In genomic region chr16:30388522-30389209, GRCm38 (mm10) we compare ENCODE assay signal across 8 mouse cellular contexts. TPM values are rescaled to one million over a fixed set of nuclear protein-coding genes. Genes with fewer than 3 reads are reported as not detected.
DNase-seq lines count a peak whose midpoint lies in the region; ATAC-seq and TF ChIP-seq lines count a peak whose summit lies in the region.

No protein-coding gene starts in this region.

- DNase-seq in kidney, postnatal 0 days (ENCODE audit: low spot score), result peak; percentile 94
- peak; percentile 88 for DNase-seq in liver, embryonic 11.5 days (ENCODE audit: low spot score)
- peak; percentile 91 to 95 for DNase-seq in spleen, postnatal 4 days (ENCODE audit: low spot score in 2 of 2)

- no peaks in the 10 kb centered on the region; the same call in 1 of the 2 replicates for H3K27me3 ChIP-seq in heart, embryonic 13.5 days (replicated peaks)
- no peaks in the 10 kb centered on the region for H3K27me3 ChIP-seq in kidney, postnatal 0 days (ENCODE audit: insufficient read depth, low read length)
- no peaks in the 10 kb centered on the region for H3K27me3 ChIP-seq in liver, embryonic 11.5 days (replicated peaks; ENCODE audit: control insufficient read depth, insufficient read depth, low read length)
- H3K27me3 ChIP-seq in myocyte (ENCODE audit: control insufficient read depth, insufficient read depth, insufficient read length), result no peaks in the 10 kb centered on the region

- H3K79me2 ChIP-seq in myocyte (ENCODE audit: control insufficient read depth, insufficient read depth), result peaks cover 44% of the 10 kb centered on the region

- H3K4me1 ChIP-seq in brown adipose tissue, adult 24 weeks (ENCODE audit: control insufficient read depth, insufficient read depth, insufficient read length, low read length), result peaks cover 6% of the 10 kb centered on the region
- H3K4me1 ChIP-seq in heart, embryonic 13.5 days, result peaks cover 33% of the 10 kb centered on the region
- no peaks in the 10 kb centered on the region; the same call in 1 of the 2 replicates for H3K4me1 ChIP-seq in kidney, postnatal 0 days (replicated peaks; ENCODE audit: insufficient read depth, low read length)
- H3K4me1 ChIP-seq in liver, embryonic 11.5 days (replicated peaks; ENCODE audit: control insufficient read depth, insufficient read depth, low read length), result peaks cover 21% of the 10 kb centered on the region

- peak; percentile 77 for ATAC-seq in CD4-positive, CD25-positive, alpha-beta regulatory T cell, adult 4 months
- ATAC-seq in erythroid progenitor cell, adult 5-6 weeks (replicated peaks; ENCODE audit: low FRiP score, poor library complexity, severe bottlenecking), result peak; percentile 82
- peak; percentile 86 for ATAC-seq in heart, embryonic 13.5 days (ENCODE audit: extremely low read depth, insufficient number of reproducible peaks, low FRiP score, low TSS enrichment)
- peak; percentile 89 for ATAC-seq in kidney, postnatal 0 days (replicated peaks; ENCODE audit: low FRiP score, low read depth)
- peak; percentile 90 for ATAC-seq in liver, embryonic 11.5 days (replicated peaks; ENCODE audit: low FRiP score)

- H3ac ChIP-seq in myocyte (ENCODE audit: control insufficient read depth, insufficient read length), result peak overlapping the region; percentile 97

- peak overlapping the region; percentile 92 for H3K4me3 ChIP-seq in brown adipose tissue, adult 24 weeks (ENCODE audit: insufficient read depth, low read depth, low read length)
- H3K4me3 ChIP-seq in heart, embryonic 13.5 days, result peak overlapping the region; percentile 81
- H3K4me3 ChIP-seq in kidney, postnatal 0 days (replicated peaks; ENCODE audit: low read depth, low read length), result peak overlapping the region; percentile 97
- H3K4me3 ChIP-seq in liver, embryonic 11.5 days (ENCODE audit: low read depth, low read length), result peak overlapping the region; percentile 100
- H3K4me3 ChIP-seq in myocyte, result peak overlapping the region; percentile 42

- H3K4me2 ChIP-seq in heart, embryonic 13.5 days, result peak overlapping the region; percentile 92
- peak overlapping the region; percentile 68 for H3K4me2 ChIP-seq in kidney, postnatal 0 days (ENCODE audit: low read length)
- peak overlapping the region; percentile 90 for H3K4me2 ChIP-seq in liver, embryonic 11.5 days
- H3K4me2 ChIP-seq in myocyte (ENCODE audit: low read depth), result peak overlapping the region; percentile 100

- under 1% methylated on average over 64 of the region's 76 CpGs for WGBS in heart, embryonic 13.5 days
- under 1% methylated on average over 57 of the region's 76 CpGs for WGBS in kidney, postnatal 0 days
- WGBS in liver, embryonic 11.5 days, result 0% methylated on average over 74 of the region's 76 CpGs

- peaks cover 16% of the 10 kb centered on the region for H3K36me3 ChIP-seq in heart, embryonic 13.5 days
- H3K36me3 ChIP-seq in kidney, postnatal 0 days (ENCODE audit: insufficient read depth, low read length), result no peaks in the 10 kb centered on the region
- H3K36me3 ChIP-seq in liver, embryonic 11.5 days (ENCODE audit: control insufficient read depth, insufficient read depth, low read length), result peaks cover 8% of the 10 kb centered on the region; the same call in 1 of the 2 replicates
- peaks cover 22% of the 10 kb centered on the region for H3K36me3 ChIP-seq in myocyte (ENCODE audit: control insufficient read depth, insufficient read depth)

- peak overlapping the region; percentile 83 for H3K27ac ChIP-seq in brown adipose tissue, adult 24 weeks (replicated peaks; ENCODE audit: low read depth, low read length)
- peak overlapping the region; percentile 81 for H3K27ac ChIP-seq in heart, embryonic 13.5 days (replicated peaks)
- peak overlapping the region; percentile 85 for H3K27ac ChIP-seq in kidney, postnatal 0 days
- H3K27ac ChIP-seq in liver, embryonic 11.5 days (ENCODE audit: low read depth, low read length), result peak overlapping the region; percentile 86

- H3K9ac ChIP-seq in heart, embryonic 13.5 days, result peak overlapping the region; percentile 96
- H3K9ac ChIP-seq in kidney, postnatal 0 days (ENCODE audit: low read depth, low read length), result peak overlapping the region; percentile 96
- peak overlapping the region; percentile 94 for H3K9ac ChIP-seq in liver, embryonic 11.5 days (ENCODE audit: low read depth, low read length)

- no peak for TF ChIP-seq CTCF in kidney, postnatal 0 days (IDR thresholded peaks at IDR 0.05; ENCODE audit: low read depth)

- TF ChIP-seq POLR2A in myocyte (IDR thresholded peaks at IDR 0.05; ENCODE audit: insufficient read length, low read depth), result peak; percentile 97

- 0 out of 2 replicates have a peak, but pooled peaks cover 5% of the 10 kb centered on the region for H3K9me3 ChIP-seq in heart, embryonic 13.5 days
- no peaks in the 10 kb centered on the region for H3K9me3 ChIP-seq in kidney, postnatal 0 days (replicated peaks; ENCODE audit: low read length)
- H3K9me3 ChIP-seq in liver, embryonic 11.5 days (ENCODE audit: control insufficient read depth, low read length), result no peaks in the 10 kb centered on the region

TF ChIP-seq in myocyte, 11 proteins besides CTCF, POLR2A, EP300 and RAD21:
- TF ChIP-seq CEBPB (IDR thresholded peaks at IDR 0.05; ENCODE audit: insufficient read depth, poor library complexity, severe bottlenecking) (peak; percentile 72), USF1 (IDR thresholded peaks at IDR 0.05; ENCODE audit: low read depth) (peak; percentile 64), MYOD1 (IDR thresholded peaks at IDR 0.05; ENCODE audit: control insufficient read depth in 1 of 3, insufficient read length in 2 of 3, low read depth in 2 of 3) (peak in 1 of 3 experiments; percentile 28), POLR2AphosphoS2 (IDR thresholded peaks at IDR 0.05; ENCODE audit: insufficient read length, low read depth) (peak; percentile 90), MYOG (IDR thresholded peaks at IDR 0.05; ENCODE audit: control insufficient read depth in 1 of 3, insufficient read depth in 1 of 3, insufficient read length in 2 of 3, low read depth in 2 of 3) (peak in 1 of 3 experiments; percentile 47), TCF12 (IDR thresholded peaks at IDR 0.05; ENCODE audit: insufficient read depth, poor library complexity, severe bottlenecking) (no peak)

RNA-seq across cellular contexts. Expression of gene Atp13a3, which starts 17.1 kb away (rescaled TPM):
- 10 to 100 TPM in 1 of 2 experiments, 1 to 10 TPM in 1; 8.8 to 13.1 TPM for polyA plus RNA-seq in CD4-positive, CD25-positive, alpha-beta regulatory T cell, adult 4 months (2017; shearing (Covaris generic))
- polyA plus RNA-seq in brown adipose tissue, adult 24 weeks (2012; ENCODE audit: insufficient read depth, insufficient read length, missing spikeins), result 21.9 and 31.4 TPM in 2 replicates
- total RNA-seq in erythroid progenitor cell, adult 5-6 weeks (2015; ENCODE audit: low replicate concordance), result 51.6 and 66.7 TPM in 2 replicates
- total RNA-seq in erythroid progenitor cell, adult 5-6 weeks (2017; ENCODE audit: low replicate concordance), result 41.6 and 48.3 TPM in 2 replicates
- 6.8 and 7.3 TPM in 2 replicates for polyA plus RNA-seq in heart, embryonic 13.5 days (2015; fragmentation: Nextera tagmentation; extraction: Ambion mirVana)
- 10.4 and 11.2 TPM in 2 replicates for polyA plus RNA-seq in kidney, postnatal 0 days (2015; fragmentation: Nextera tagmentation; extraction: Ambion mirVana)
- 22.6 and 23.0 TPM in 2 replicates for polyA plus RNA-seq in liver, embryonic 11.5 days (2014; fragmentation: Nextera tagmentation; extraction: Ambion mirVana)
- polyA plus RNA-seq in myocyte (2012; fragmentation: generic; extraction: Trizol), result 53.4 TPM

Comparison
In these comparisons a context has a peak if more than half of its experiments do, and no peak if none do; other contexts are left out.
1. Peak in every context shown above with its lines: DNase-seq, ATAC-seq, H3K4me3 ChIP-seq and H3K27ac ChIP-seq.
2. H3K4me3 ChIP-seq: peak in every context shown above with its lines; median percentile 100 in liver, embryonic 11.5 days; 97 in kidney, postnatal 0 days; 92 in brown adipose tissue, adult 24 weeks; 81 in heart, embryonic 13.5 days; 42 in myocyte.